ENCODE assay signal across 8 mouse cellular contexts in genomic region chr2:19553821-19554592, GRCm38 (mm10). TPM values are rescaled to one million over a fixed set of nuclear protein-coding genes. Genes with fewer than 3 reads are reported as not detected.
DNase-seq lines count a peak whose midpoint lies in the region; ATAC-seq and TF ChIP-seq lines count a peak whose summit lies in the region.

Gene 4921504E06Rik, minus strand, starts transcription at chr2:19553914.

- peak within 1 kb of the TSS; percentile 75 for H3K4me2 ChIP-seq in heart, embryonic 13.5 days
- peak within 1 kb of the TSS; percentile 65 for H3K4me2 ChIP-seq in kidney, embryonic 16.5 days (replicated peaks; ENCODE audit: low read depth, low read length)
- peak within 1 kb of the TSS; percentile 59 for H3K4me2 ChIP-seq in midbrain, postnatal 0 days (ENCODE audit: low read depth, low read length, poor library complexity, severe bottlenecking)

- peak; percentile 74 for DNase-seq in liver
- peak; percentile 89 for DNase-seq in midbrain, postnatal 0 days (ENCODE audit: low spot score)
- peak; percentile 14 to 46 for DNase-seq in spleen, postnatal 10 days (ENCODE audit: low spot score in 2 of 2)

- no peak within 1 kb of the TSS for H3K27ac ChIP-seq in embryonic fibroblast, embryonic 13.5 days (ENCODE audit: insufficient read depth, low read length)
- peak within 1 kb of the TSS; percentile 96 for H3K27ac ChIP-seq in heart, embryonic 13.5 days (replicated peaks)
- peak within 1 kb of the TSS; percentile 79 for H3K27ac ChIP-seq in kidney, embryonic 16.5 days (ENCODE audit: low read length)
- peak within 1 kb of the TSS; percentile 77 for H3K27ac ChIP-seq in midbrain, postnatal 0 days (ENCODE audit: low read depth, low read length)

- peak within 1 kb of the TSS; percentile 73 for H3K9ac ChIP-seq in heart, embryonic 13.5 days
- H3K9ac ChIP-seq in kidney, embryonic 16.5 days (replicated peaks; ENCODE audit: low read length): peak within 1 kb of the TSS; percentile 61; the same call in 1 of the 2 replicates
- H3K9ac ChIP-seq in midbrain, postnatal 0 days (replicated peaks; ENCODE audit: low read length, poor library complexity, severe bottlenecking): peak within 1 kb of the TSS; percentile 46

- no peaks in the 10 kb centered on the region for H3K9me3 ChIP-seq in erythroblast, embryonic 14.5 days (ENCODE audit: control insufficient read depth, low read length)
- no peaks in the 10 kb centered on the region for H3K9me3 ChIP-seq in heart, embryonic 13.5 days
- no peaks in the 10 kb centered on the region for H3K9me3 ChIP-seq in kidney, embryonic 16.5 days (ENCODE audit: low read length)
- H3K9me3 ChIP-seq in midbrain, postnatal 0 days (ENCODE audit: low read length): no peaks in the 10 kb centered on the region

- under 1% methylated on average over 27 of the region's 27 CpGs for WGBS in heart, embryonic 13.5 days
- under 1% methylated on average over 24 of the region's 27 CpGs for WGBS in kidney, embryonic 16.5 days
- WGBS in midbrain, postnatal 0 days: 2% methylated on average over 19 of the region's 27 CpGs

- no peaks in the 10 kb centered on the region for H3K27me3 ChIP-seq in erythroblast, embryonic 14.5 days (ENCODE audit: control insufficient read depth)
- H3K27me3 ChIP-seq in heart, embryonic 13.5 days (replicated peaks): no peaks in the 10 kb centered on the region
- H3K27me3 ChIP-seq in kidney, embryonic 16.5 days (ENCODE audit: insufficient read depth, low read length): no peaks in the 10 kb centered on the region
- H3K27me3 ChIP-seq in midbrain, postnatal 0 days (ENCODE audit: insufficient read depth, low read length): no peaks in the 10 kb centered on the region

- peak within 1 kb of the TSS; percentile 30 for H3K4me3 ChIP-seq in erythroblast, embryonic 14.5 days (replicated peaks)
- peak within 1 kb of the TSS; percentile 39 for H3K4me3 ChIP-seq in embryonic fibroblast, embryonic 13.5 days (ENCODE audit: insufficient read depth, low read length)
- H3K4me3 ChIP-seq in heart, embryonic 13.5 days: peak within 1 kb of the TSS; percentile 51
- H3K4me3 ChIP-seq in kidney, embryonic 16.5 days (ENCODE audit: low read length): peak within 1 kb of the TSS; percentile 51
- H3K4me3 ChIP-seq in midbrain, postnatal 0 days (ENCODE audit: low read depth, low read length): peak within 1 kb of the TSS; percentile 29; the same call in 1 of the 2 replicates

- no peak for ATAC-seq in erythroblast, adult 5-6 weeks (replicated peaks; ENCODE audit: low FRiP score, poor library complexity, severe bottlenecking)
- peak; percentile 90 for ATAC-seq in heart, embryonic 13.5 days (ENCODE audit: extremely low read depth, insufficient number of reproducible peaks, low FRiP score, low TSS enrichment)
- ATAC-seq in kidney, embryonic 16.5 days (ENCODE audit: low FRiP score, low TSS enrichment): peak; percentile 94
- peak; percentile 91 for ATAC-seq in midbrain, postnatal 0 days (ENCODE audit: low FRiP score)

- TF ChIP-seq CTCF in embryonic fibroblast, embryonic 13.5 days (IDR thresholded peaks at IDR 0.05; ENCODE audit: borderline replicate concordance, insufficient read depth, low read length): no peak
- no peak; the same call in 1 of the 2 replicates for TF ChIP-seq CTCF in midbrain, postnatal 0 days (IDR thresholded peaks at IDR 0.05)

- H3K36me3 ChIP-seq in erythroblast, embryonic 14.5 days (ENCODE audit: control insufficient read depth): no peaks in the 10 kb centered on the region
- no peaks in the 10 kb centered on the region for H3K36me3 ChIP-seq in heart, embryonic 13.5 days
- H3K36me3 ChIP-seq in kidney, embryonic 16.5 days (ENCODE audit: insufficient read depth, low read length): no peaks in the 10 kb centered on the region
- no peaks in the 10 kb centered on the region for H3K36me3 ChIP-seq in midbrain, postnatal 0 days (ENCODE audit: insufficient read depth, low read length)

- no peak for TF ChIP-seq POLR2A in embryonic fibroblast, embryonic 13.5 days (IDR thresholded peaks at IDR 0.05; ENCODE audit: low read depth, low read length)

- peaks cover 3% of the 10 kb centered on the region for H3K4me1 ChIP-seq in erythroblast, embryonic 14.5 days (ENCODE audit: control insufficient read depth)
- H3K4me1 ChIP-seq in embryonic fibroblast, embryonic 13.5 days (ENCODE audit: control insufficient read depth, insufficient read depth, low read length): peaks cover 5% of the 10 kb centered on the region; the same call in 1 of the 2 replicates
- H3K4me1 ChIP-seq in heart, embryonic 13.5 days: peaks cover 47% of the 10 kb centered on the region
- peaks cover 7% of the 10 kb centered on the region; the same call in 1 of the 2 replicates for H3K4me1 ChIP-seq in kidney, embryonic 16.5 days (ENCODE audit: insufficient read depth, low read length)
- H3K4me1 ChIP-seq in midbrain, postnatal 0 days (ENCODE audit: insufficient read depth, low read length): peaks cover 3% of the 10 kb centered on the region; the same call in 1 of the 2 replicates

RNA-seq across cellular contexts. Expression of gene 4921504E06Rik, which starts in this region (rescaled TPM):
- not detected in 2 replicates for polyA plus RNA-seq in erythroblast, embryonic 14.5 days (2012)
- not detected in 2 replicates for total RNA-seq in erythroblast, adult 5-6 weeks (2015; ENCODE audit: low replicate concordance)
- not detected in 2 replicates for total RNA-seq in erythroblast, adult 5-6 weeks (2017; ENCODE audit: low replicate concordance)
- polyA plus RNA-seq in embryonic fibroblast, embryonic 13.5 days (2011; ENCODE audit: insufficient read length, low read depth, missing spikeins): not detected in 2 replicates
- polyA plus RNA-seq in heart, embryonic 13.5 days (2015; fragmentation: Nextera tagmentation; extraction: Ambion mirVana): not detected in 2 replicates
- polyA plus RNA-seq in kidney, embryonic 16.5 days (2015; fragmentation: Nextera tagmentation; extraction: Ambion mirVana): not detected in 2 replicates
- 0.33 TPM in 1 of 2 replicates, not detected in the other for total RNA-seq in midbrain, postnatal 0 days (2014; rRNA removed)
- not detected in 2 replicates for polyA plus RNA-seq in midbrain, postnatal 0 days (2015; fragmentation: Nextera tagmentation; extraction: Ambion mirVana)

Comparison
In these comparisons a context has a peak if more than half of its experiments do, and no peak if none do; other contexts are left out.
1. Peak in ATAC-seq, H3K4me3 ChIP-seq, H3K27ac ChIP-seq, H3K9ac ChIP-seq and H3K4me2 ChIP-seq in heart, embryonic 13.5 days; RNA of the gene not detected or under 1 TPM.
2. Peak in ATAC-seq, H3K4me3 ChIP-seq, H3K27ac ChIP-seq, H3K9ac ChIP-seq and H3K4me2 ChIP-seq in kidney, embryonic 16.5 days; RNA of the gene not detected or under 1 TPM.
3. Peak in DNase-seq, ATAC-seq, H3K4me3 ChIP-seq, H3K27ac ChIP-seq, H3K9ac ChIP-seq and H3K4me2 ChIP-seq in midbrain, postnatal 0 days; RNA of the gene not detected or under 1 TPM.
4. DNase-seq: peak in every context shown above with its lines; median percentile 89 in midbrain, postnatal 0 days; 74 in liver; 30 in spleen, postnatal 10 days.